Mouse (Mus musculus) liver, adult 2 months (tissue): ENCODE data around the gene Aars2. TPM values are rescaled to one million over a fixed set of nuclear protein-coding genes. Genes with fewer than 3 reads are reported as not detected.

Experiments
- DNase-seq: peaks from one replicate; pipeline ENCODE4 v3.0.0-alpha.2; 2011; ENCODE audit warnings: low read depth, low spot score; ENCODE audit errors: extremely low read depth
- H3K27ac ChIP-seq: fragments of 200-500 bp; replicated peaks from 2 replicates; pipeline ENCODE4 v1.5.1; 2012; ENCODE audit warnings: low read depth, mild to moderate bottlenecking, control low read depth, inconsistent platforms, low read length; ENCODE audit not compliant: insufficient read depth
- H3K27me3 ChIP-seq: fragments of 200-500 bp; 2 replicates; pipeline ENCODE4 v1.6.1; 2012; ENCODE audit warnings: mild to moderate bottlenecking, moderate library complexity, low read length, inconsistent platforms; ENCODE audit not compliant: control insufficient read depth, insufficient read depth
- H3K36me3 ChIP-seq: fragments of 200-500 bp; 2 replicates; pipeline ENCODE4 v1.6.1; 2012; ENCODE audit warnings: low read length, inconsistent platforms; ENCODE audit not compliant: control insufficient read depth, insufficient read depth
- H3K4me1 ChIP-seq: fragments of 200-500 bp; 2 replicates; pipeline ENCODE4 v1.6.1; 2011; ENCODE audit warnings: low read length; ENCODE audit not compliant: control insufficient read depth, insufficient read depth
- H3K4me3 ChIP-seq: fragments of 200-500 bp; 2 replicates; pipeline ENCODE4 v1.5.1; 2011; ENCODE audit warnings: low read depth, mild to moderate bottlenecking, control low read depth, low read length, moderate library complexity; ENCODE audit not compliant: insufficient read depth
- H3K79me2 ChIP-seq: fragments of 200-500 bp; 2 replicates; pipeline ENCODE4 v1.6.1; 2012; ENCODE audit warnings: inconsistent platforms, mild to moderate bottlenecking, low read length, moderate library complexity; ENCODE audit not compliant: control insufficient read depth, insufficient read depth
- H3K9ac ChIP-seq: fragments of 200-500 bp; 2 replicates; pipeline ENCODE4 v1.6.1; 2012; ENCODE audit warnings: low read depth, mild to moderate bottlenecking, control low read depth, inconsistent platforms, low read length
- CTCF ChIP-seq: fragments of 200-500 bp; IDR thresholded peaks from 2 replicates; pipeline ENCODE4 v1.5.1; 2011; ENCODE audit warnings: low read depth, low read length, control low read depth
- POLR2A ChIP-seq: fragments of 200-500 bp; IDR thresholded peaks from 2 replicates; pipeline ENCODE4 v1.6.1; 2011; ENCODE audit warnings: low read length, control low read depth; ENCODE audit not compliant: insufficient read depth; ENCODE audit errors: extremely low read depth
- WGBS: fragments of 180-500 bp; shearing (Covaris S2); methylation state at CpG from one replicate; pipeline ENCODE4 v1.1.7; 2018; 5-methylcytosine and 5-hydroxymethylcytosine counted together
- polyA plus RNA-seq: library from polyadenylated mRNA; depleted of rRNA; stranded (reverse); fragments of >200 nt; gene quantifications from 2 replicates; pipeline ENCODE4 v1.2.3, GENCODE M21; 2012
- total RNA-seq: library from RNA; depleted of rRNA; stranded (reverse); fragments of >200 nt; gene quantifications from 2 replicates; pipeline ENCODE4 v1.2.3, GENCODE M21; 2014

Aars2 gene
- total and polyA plus RNA-seq, 2 experiments, result 10.6 to 21.4 TPM

DNA sequence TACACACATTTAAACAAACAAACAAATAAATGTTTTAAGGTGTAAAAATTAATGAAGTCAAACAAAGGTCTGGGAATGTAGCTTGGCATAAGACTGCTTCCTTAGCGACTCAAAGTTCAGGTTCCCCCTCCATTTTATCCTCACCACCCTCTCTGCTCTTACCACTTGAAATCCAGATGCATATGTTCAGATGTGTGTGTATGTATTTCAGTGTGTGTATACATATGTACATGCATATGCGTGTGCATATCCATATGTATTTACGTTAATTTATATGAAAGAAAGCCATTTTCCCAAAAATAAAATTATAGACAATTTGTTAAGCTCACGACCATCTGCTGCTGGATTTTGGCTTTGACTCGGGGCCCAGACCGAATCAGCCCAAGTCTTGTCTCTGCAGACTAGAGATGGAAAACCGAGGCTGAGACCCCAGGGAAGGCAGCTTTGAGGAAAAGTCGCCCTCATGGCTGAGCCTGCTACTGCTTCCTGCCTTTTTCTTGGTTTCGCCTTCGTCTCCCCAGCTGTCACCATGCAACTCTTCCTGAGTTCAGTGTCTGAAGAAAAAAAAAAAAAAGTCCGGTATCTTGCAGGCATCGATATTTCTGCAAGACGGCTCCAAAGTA, 16.0 kb upstream of the Aars2 start:
- no peak for DNase-seq
- no peak overlapping the region for H3K27ac ChIP-seq
- H3K4me3 ChIP-seq, result no peak overlapping the region
- H3K36me3 ChIP-seq, result no peaks in the 10 kb centered on the region
- H3K27me3 ChIP-seq, result no peaks in the 10 kb centered on the region
- WGBS, result 75% methylated on average over 13 of the region's 13 CpGs
- H3K9ac ChIP-seq, result no peak overlapping the region
- TF ChIP-seq CTCF, result no peak
- TF ChIP-seq POLR2A, result no peak
- no peaks in the 10 kb centered on the region for H3K4me1 ChIP-seq
- H3K79me2 ChIP-seq, result no peaks in the 10 kb centered on the region

DNA sequence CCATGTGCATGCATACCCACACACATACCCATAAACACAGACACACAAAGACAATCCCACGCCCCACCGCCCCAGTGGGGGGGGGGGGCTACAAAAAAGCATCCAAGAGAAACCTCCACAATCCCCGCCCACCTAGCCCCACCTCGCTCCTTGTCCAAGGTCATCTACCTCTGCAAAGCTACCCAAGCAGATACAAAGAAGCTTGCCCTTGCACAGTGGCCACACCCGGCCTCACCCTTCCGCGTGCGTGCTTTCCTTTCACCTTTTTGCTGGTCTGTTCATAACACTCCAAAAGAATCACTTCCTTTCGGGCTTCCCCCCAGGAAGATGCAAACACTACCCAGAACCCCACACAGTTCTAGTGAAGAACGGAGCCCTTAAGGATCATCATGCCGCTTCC, 11.2 kb upstream of the Aars2 start:
- H3K4me3 ChIP-seq, result no peak overlapping the region
- H3K4me1 ChIP-seq, result no peaks in the 10 kb centered on the region
- 66% methylated on average over 11 of the region's 11 CpGs for WGBS
- H3K27ac ChIP-seq, result no peak overlapping the region
- TF ChIP-seq POLR2A (no peak), CTCF (no peak)
- no peak for DNase-seq
- H3K36me3 ChIP-seq, result no peaks in the 10 kb centered on the region
- H3K9ac ChIP-seq, result no peak overlapping the region
- no peaks in the 10 kb centered on the region for H3K27me3 ChIP-seq
- no peaks in the 10 kb centered on the region for H3K79me2 ChIP-seq

DNA sequence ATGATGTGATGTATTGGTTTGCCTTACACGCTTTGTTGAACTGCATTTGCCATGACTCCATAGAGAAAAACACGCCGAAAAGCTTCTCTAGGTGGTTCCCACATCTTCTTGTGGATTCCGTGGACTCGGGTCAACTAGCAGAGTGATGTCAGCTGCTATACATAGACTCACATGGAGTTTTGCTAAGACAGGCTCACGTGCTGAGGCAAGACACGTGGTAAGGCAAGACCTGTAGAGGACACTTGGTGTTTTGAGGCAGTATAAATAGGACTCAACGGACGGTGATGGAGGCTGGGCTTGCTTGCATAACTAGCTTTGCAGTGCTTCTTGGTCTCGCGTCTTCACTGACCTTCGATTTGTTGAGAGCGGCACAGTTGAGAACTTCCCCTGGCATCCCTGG, 8.2 kb upstream of the Aars2 start:
- H3K36me3 ChIP-seq, result no peaks in the 10 kb centered on the region
- no peaks in the 10 kb centered on the region for H3K4me1 ChIP-seq
- no peak for TF ChIP-seq CTCF
- no peak for TF ChIP-seq POLR2A
- H3K79me2 ChIP-seq, result no peaks in the 10 kb centered on the region
- H3K27ac ChIP-seq, result no peak overlapping the region
- no peaks in the 10 kb centered on the region for H3K27me3 ChIP-seq
- no peak overlapping the region for H3K4me3 ChIP-seq
- no peak overlapping the region for H3K9ac ChIP-seq
- DNase-seq, result no peak
- 83% methylated on average over 13 of the region's 13 CpGs for WGBS

DNA sequence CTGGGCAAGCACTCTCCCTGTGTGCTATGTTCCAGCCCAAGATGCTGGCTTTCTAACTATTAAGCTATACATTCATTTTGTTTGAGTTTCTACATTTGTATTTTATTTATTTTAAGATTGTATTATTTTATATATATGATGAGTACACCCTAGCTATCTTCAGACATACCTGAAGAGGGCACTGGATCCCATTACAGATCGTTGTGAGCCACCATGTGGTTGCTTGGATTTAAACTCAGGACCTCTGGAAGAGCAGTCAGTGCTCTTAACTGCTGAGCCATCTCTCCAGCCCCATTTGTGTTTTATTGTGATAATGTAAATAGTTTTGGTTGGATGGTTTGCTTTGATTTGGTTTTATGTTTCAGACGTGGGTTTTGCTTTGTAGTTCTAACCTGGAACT, 7.1 kb upstream of the Aars2 start:
- WGBS, result 66% methylated on average over 2 of the region's 2 CpGs
- no peak for TF ChIP-seq CTCF
- TF ChIP-seq POLR2A, result no peak

DNA sequence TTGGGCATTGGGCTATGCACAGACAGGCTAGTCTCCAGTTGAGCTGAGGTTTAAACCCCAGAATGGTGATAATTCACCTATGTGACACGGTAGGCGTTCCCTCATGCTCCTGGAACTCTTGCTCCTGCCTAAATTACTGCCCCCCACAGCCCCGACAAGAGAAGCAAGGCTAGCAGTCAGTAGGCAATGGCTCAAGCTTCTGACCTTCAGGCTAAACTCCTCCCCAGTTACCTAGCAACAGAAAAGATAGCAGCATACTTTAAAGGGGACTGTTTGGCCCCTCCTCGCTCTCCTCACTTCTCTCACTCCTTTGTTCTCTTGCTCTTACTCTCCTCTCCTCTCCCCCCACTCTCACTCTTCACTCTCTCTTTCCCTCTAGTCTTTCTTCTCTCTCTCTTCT, 5.7 kb upstream of the Aars2 start:
- no peak overlapping the region for H3K27ac ChIP-seq
- no peaks in the 10 kb centered on the region for H3K79me2 ChIP-seq
- H3K9ac ChIP-seq, result no peak overlapping the region
- no peaks in the 10 kb centered on the region for H3K4me1 ChIP-seq
- TF ChIP-seq CTCF (no peak), POLR2A (no peak)
- no peak overlapping the region for H3K4me3 ChIP-seq
- no peaks in the 10 kb centered on the region for H3K36me3 ChIP-seq
- H3K27me3 ChIP-seq, result no peaks in the 10 kb centered on the region
- DNase-seq, result no peak
- 65% methylated on average over 4 of the region's 4 CpGs for WGBS

More for the DNA sequence above, 7.1 kb upstream of the Aars2 start:
- no peaks in the 10 kb centered on the region for H3K79me2 ChIP-seq
- no peak overlapping the region for H3K27ac ChIP-seq
- H3K4me3 ChIP-seq, result no peak overlapping the region
- H3K27me3 ChIP-seq, result no peaks in the 10 kb centered on the region
- H3K9ac ChIP-seq, result no peak overlapping the region
- no peak for DNase-seq
- H3K36me3 ChIP-seq, result no peaks in the 10 kb centered on the region
- no peaks in the 10 kb centered on the region for H3K4me1 ChIP-seq

DNA sequence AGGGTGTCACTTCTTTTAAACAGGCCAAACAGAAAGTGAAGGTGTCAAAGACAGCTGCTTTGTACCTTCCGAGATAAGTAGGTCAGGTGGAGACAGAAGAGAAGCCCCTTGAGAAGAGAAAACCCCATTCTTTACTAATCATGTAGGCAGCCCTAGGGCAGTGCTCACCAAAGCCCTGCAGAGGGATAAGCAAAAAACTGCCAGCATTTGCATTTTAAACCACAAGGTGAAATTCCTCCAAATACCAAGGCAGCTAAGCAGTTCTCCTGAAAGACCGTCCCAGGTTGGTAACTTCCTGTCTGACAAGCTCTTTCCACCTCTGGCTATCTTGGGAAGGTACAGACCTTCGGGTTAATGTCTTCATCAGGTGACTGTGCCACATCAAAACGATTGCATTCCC, 4.3 kb upstream of the Aars2 start:
- 57% methylated on average over 4 of the region's 4 CpGs for WGBS
- no peak for DNase-seq

More for the DNA sequence above, 4.3 kb upstream of the Aars2 start:
- no peaks in the 10 kb centered on the region for H3K36me3 ChIP-seq
- TF ChIP-seq POLR2A (no peak), CTCF (no peak)
- H3K27ac ChIP-seq, result no peak overlapping the region
- no peak overlapping the region for H3K9ac ChIP-seq
- H3K79me2 ChIP-seq, result no peaks in the 10 kb centered on the region
- H3K4me3 ChIP-seq, result no peak overlapping the region
- H3K27me3 ChIP-seq, result no peaks in the 10 kb centered on the region
- H3K4me1 ChIP-seq, result peaks cover 3% of the 10 kb centered on the region; the same call in 1 of the 2 replicates
